Mouse (Mus musculus) thymus, adult 2 months (tissue): ENCODE results near the gene Nat8f5.

ENCODE experiments used
- CTCF ChIP-seq: fragments of 200-500 bp; IDR thresholded peaks from 2 replicates; pipeline ENCODE4 v1.5.1; 2012; ENCODE audit warnings: mild to moderate bottlenecking, control low read depth, low read length, moderate library complexity, borderline replicate concordance; ENCODE audit not compliant: control insufficient read depth, poor library complexity, insufficient read depth; ENCODE audit errors: extremely low read depth
- POLR2A ChIP-seq: fragments of 200-500 bp; IDR thresholded peaks from 2 replicates; pipeline ENCODE4 v1.6.1; 2012; ENCODE audit warnings: mild to moderate bottlenecking, low read length, control low read depth, moderate library complexity; ENCODE audit not compliant: control insufficient read depth, poor library complexity, insufficient read depth; ENCODE audit errors: extremely low read depth

DNA sequence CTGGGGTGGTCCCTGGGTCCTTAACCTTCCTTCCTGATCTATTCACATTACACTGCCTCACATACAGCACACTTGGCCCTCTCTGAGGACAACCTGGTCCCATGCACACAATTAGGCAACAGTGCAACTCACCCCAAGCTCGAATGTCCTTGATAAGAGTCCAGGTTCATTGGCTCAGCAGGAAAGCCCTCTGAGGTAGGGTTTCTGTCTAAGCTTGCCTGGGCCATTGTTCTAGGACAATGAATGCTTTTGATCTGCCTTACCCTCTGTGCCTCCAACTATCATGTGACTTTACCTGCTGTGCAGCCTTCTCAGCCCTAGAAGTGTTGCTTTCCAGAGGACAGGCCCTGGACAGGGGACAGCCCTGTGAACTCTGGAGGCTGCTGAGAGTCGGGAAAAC lies 28.5 kb upstream of the Nat8f5 start:
- TF ChIP-seq CTCF (no peak), POLR2A (no peak)
